Mouse (Mus musculus) cortical plate, adult 2 months (tissue): ENCODE data around the gene Wars2.

Experiments used
- CTCF ChIP-seq: fragments of 200-500 bp; IDR thresholded peaks from 2 replicates; pipeline ENCODE4 v1.5.1; 2011; ENCODE audit warnings: mild to moderate bottlenecking, control low read depth, low read length; ENCODE audit not compliant: insufficient read depth; ENCODE audit errors: extremely low read depth
- POLR2A ChIP-seq: fragments of 200-500 bp; IDR thresholded peaks from 2 replicates; pipeline ENCODE4 v1.6.1; 2011; ENCODE audit warnings: mild to moderate bottlenecking, low read length, control low read depth; ENCODE audit not compliant: insufficient read depth; ENCODE audit errors: extremely low read depth

DNA sequence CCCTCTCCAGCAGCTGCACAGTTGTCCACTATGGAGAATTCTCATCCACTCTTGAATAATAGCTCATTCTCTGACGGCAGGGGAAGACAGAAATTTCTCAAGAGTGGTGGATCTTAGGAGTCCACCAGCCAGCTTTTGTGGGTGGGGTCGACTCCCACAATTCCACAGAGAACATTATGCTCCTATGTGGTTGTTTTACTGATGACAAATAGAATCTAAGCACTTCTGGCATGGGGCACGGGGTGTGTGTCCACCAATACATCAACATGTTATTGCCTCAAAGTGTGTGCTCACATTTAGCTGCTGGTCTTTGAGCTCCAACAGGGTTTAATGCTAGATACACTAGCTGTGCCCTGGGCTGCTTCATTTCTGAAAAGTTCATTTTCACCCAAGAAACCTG is 105.8 kb downstream of the Wars2 start:
- TF ChIP-seq CTCF (no peak), POLR2A (no peak)
